Mouse (Mus musculus) bone marrow macrophage, adult 2 months (primary cell): Measurements from ENCODE around the gene Slc48a1. TPM values are rescaled to one million over a fixed set of nuclear protein-coding genes. Genes with fewer than 3 reads are reported as not detected.

Experiments
- H3K27ac ChIP-seq: 2 replicates; pipeline ENCODE4 v1.5.1; 2012; ENCODE audit warnings: low read depth, low read length; ENCODE audit not compliant: insufficient read depth
- H3K4me1 ChIP-seq: 2 replicates; pipeline ENCODE4 v1.6.1; 2012; ENCODE audit warnings: low read length; ENCODE audit not compliant: control insufficient read depth, insufficient read depth
- H3K4me3 ChIP-seq: 2 replicates; pipeline ENCODE4 v1.5.1; 2012; ENCODE audit warnings: mild to moderate bottlenecking, low read length, moderate library complexity; ENCODE audit not compliant: insufficient read depth
- CTCF ChIP-seq: IDR thresholded peaks from 2 replicates; pipeline ENCODE4 v1.5.1; 2012; ENCODE audit warnings: low read depth, mild to moderate bottlenecking, low read length, moderate library complexity
- POLR2A ChIP-seq: IDR thresholded peaks from 2 replicates; pipeline ENCODE4 v1.6.1; 2012; ENCODE audit warnings: mild to moderate bottlenecking, low read depth, low read length, borderline replicate concordance
- polyA plus RNA-seq: library from polyadenylated mRNA; stranded (reverse); fragments of >200 nt; gene quantifications from 2 replicates; pipeline ENCODE4 v1.2.4, GENCODE M21; 2012; ENCODE audit not compliant: missing spikeins, insufficient read depth, insufficient read length

Gene Slc48a1
- polyA plus RNA-seq, 1 experiment: 265 TPM

DNA sequence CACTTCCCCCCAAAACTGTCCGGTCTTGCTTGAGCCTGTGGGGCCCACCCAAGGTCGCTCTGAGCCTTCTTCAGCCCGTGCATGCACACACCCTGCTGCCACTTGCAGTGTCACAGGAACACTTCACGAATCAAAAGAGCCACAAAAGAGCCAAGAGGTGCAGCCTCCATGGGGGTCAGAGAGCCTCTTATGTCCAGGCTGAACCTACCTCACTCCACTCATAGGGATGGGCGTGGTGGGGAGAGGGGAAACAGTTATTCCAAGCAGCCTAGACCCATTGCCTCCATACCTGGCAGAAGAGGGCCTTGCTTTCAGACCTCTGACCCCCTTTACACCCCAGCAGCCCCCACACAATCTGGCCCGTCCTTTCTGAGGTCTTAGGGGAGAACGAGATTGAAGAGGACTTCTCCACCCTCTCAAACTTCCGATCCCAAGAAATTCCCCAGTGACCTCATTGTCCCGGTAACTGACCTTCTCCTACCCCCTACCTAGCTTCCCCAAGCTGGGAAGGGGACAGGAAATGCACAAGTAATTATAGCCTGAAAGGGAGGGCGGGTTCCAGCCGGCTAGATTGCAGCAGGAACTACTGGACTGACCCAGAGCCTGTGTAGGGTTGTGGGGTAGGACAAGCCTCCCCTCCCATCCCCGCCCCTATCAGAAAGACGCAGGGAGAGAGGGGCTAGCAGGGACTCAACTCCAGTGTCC lies 13.1 kb upstream of the Slc48a1 start:
- TF ChIP-seq CTCF (no peak), POLR2A (no peak)

DNA sequence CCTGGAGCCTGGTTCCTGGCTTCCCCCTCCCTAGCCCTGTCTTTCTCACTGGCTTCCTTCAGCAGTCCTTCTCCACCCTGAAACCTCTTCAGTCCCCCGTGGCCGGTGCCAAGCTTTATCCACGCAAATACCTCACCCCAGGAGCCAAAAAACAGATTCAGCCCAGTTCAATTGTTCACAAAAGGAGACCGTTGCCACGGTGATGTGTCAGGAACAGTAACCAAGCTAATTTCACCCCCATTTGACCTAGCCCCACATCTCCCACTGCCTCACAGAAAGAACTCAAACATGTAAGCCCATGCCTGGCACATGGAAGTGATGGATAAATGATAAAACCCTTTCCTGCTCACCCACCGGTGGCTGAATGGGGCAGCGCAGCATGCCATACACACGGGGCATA lies 12.1 kb upstream of the Slc48a1 start:
- no peak overlapping the region for H3K4me3 ChIP-seq

More for the DNA sequence above, 13.1 kb upstream of the Slc48a1 start:
- no peak overlapping the region for H3K27ac ChIP-seq
- H3K4me3 ChIP-seq: no peak overlapping the region
- H3K4me1 ChIP-seq: peaks cover 4% of the 10 kb centered on the region

DNA sequence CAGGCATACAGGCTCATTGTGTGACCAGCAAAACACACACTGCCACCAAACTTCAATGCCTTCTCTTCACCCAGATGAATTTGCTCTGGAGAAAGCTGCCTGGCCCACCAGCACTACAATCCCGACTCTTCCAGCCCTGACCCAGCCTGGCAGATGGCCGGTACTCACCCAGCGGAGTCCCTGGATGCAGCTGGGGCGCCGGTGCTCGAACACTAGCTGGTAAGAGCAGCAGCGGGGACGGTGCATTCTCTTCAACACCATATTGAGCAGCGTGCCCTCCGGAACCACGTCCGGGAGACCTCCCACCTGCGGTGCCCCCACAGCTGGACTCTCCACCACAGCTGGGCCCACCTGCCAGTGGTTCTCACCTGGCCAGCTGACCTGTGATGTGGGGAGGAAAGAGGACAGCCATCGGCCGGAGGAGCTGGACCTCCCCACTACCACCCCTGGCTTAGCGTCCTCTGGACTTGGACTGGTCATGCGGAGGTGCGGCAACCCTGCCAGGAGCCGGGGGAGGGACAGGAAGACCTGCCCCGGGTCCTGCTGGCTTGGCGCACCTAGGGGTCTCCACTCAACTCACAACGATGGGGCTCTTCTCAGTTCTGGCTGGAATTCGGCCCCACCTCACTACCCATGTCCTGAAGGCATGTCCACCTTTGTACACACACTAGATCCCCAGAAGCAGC lies 11.6 kb upstream of the Slc48a1 start:
- Histone ChIP-seq H3K4me3 (no peak overlapping the region), H3K27ac (no peak overlapping the region), H3K4me1 (no peaks in the 10 kb centered on the region)
- no peak for TF ChIP-seq CTCF
- no peak for TF ChIP-seq POLR2A

More for the DNA sequence above, 12.1 kb upstream of the Slc48a1 start:
- H3K27ac ChIP-seq: no peak overlapping the region
- TF ChIP-seq POLR2A: no peak
- no peak for TF ChIP-seq CTCF
- H3K4me1 ChIP-seq: no peaks in the 10 kb centered on the region

DNA sequence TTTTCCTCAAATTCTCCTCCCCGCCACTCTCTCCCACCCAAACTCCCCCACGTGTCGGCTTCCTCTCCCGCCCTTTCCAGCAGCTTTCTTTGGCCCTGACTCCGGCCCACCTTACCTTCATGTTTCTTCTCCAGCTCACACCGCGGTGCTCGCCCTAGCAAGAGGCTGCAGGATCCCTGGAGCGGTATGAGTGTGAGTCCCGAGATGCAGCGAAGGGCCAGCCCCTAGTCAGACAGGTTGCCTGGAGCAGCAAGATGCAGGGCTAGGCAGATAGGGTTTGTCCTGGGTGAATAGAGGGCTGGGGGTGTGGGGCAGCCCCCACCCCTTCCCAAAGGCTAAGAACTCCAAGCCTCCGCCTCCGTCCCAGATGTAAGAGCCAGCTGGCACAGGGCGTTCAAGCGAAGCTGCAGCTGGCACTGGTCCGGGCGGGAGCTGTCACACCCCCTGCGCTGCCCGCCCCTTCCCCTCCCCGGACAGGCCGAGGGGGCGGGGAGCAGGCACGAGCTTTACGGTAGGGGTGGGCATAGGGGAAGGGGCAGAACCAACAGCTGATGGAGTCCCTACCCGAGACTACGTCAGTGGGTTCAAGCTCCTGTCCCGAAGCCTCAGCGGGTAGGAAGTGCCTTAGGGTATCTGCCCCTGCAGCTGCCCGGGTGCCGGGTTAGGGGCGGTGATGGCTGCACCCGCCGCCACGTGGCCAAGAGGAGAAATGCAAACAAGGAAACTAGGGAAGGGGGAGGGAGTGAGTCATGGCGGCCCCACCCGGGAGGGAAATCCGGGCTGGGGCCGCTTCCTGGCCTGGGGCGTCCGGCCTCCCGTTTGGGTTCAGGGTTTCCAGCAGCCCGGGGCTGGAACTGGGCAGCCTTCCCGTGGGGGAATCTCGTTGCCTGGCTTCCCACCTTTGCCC lies 10.8 kb upstream of the Slc48a1 start, which contains the start of gene Rapgef3:
Gene Rapgef3 (minus strand): TSS at position 693 of the 907 bp plus-strand sequence.
- Histone ChIP-seq H3K27ac (no peak within 1 kb of the TSS), H3K4me3 (peak within 1 kb of the TSS; percentile 39), H3K4me1 (no peaks in the 10 kb centered on the region)
- TF ChIP-seq CTCF (peak; percentile 7; the same call in 1 of the 2 replicates), POLR2A (no peak)

DNA sequence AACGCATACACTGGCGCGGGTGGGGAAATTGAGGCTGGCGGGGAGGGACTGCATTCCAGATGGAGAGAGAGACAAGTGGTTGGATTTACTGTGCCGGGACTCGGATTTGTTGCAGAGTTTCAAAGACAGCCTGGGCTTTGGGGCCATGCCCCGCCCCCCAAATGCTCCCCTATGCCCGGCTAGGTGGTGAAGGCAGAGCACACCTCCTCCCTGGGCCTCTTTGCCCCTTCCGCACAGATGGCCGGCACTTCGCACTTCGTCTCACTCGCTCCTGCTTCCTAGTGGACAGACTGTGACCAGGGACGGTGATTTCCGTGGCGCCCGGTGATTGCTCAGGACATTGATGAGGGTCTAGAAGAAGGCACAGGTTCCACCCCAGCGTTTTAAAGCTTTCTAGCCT lies 10.1 kb upstream of the Slc48a1 start:
- H3K4me1 ChIP-seq: no peaks in the 10 kb centered on the region
- no peak overlapping the region for H3K27ac ChIP-seq

DNA sequence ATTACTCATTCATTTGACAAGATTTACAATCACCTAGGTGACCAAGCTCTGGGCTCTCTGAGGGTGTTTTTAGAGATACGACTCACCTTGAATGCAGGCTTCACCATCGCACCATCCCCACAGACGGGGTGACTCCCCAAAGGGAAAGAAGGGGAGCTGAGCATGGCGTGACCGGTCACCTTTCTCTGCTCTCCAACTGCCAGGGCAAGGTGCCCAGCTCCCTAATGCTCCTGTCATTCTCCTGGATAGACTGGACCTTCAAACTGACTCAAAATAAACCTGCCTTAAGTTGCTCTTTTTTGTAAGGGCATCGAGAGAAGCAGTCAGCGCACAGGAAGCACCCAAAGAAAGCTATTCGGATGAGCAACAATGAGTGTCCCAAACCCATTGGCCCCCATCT lies 8.0 kb upstream of the Slc48a1 start:
- Histone ChIP-seq H3K27ac (no peak overlapping the region), H3K4me1 (peaks cover 5% of the 10 kb centered on the region), H3K4me3 (no peak overlapping the region)
- TF ChIP-seq POLR2A: no peak
- TF ChIP-seq CTCF: no peak

More for the DNA sequence above, 10.1 kb upstream of the Slc48a1 start:
- H3K4me3 ChIP-seq: peak overlapping the region; percentile 39
- TF ChIP-seq POLR2A: no peak
- TF ChIP-seq CTCF: no peak

DNA sequence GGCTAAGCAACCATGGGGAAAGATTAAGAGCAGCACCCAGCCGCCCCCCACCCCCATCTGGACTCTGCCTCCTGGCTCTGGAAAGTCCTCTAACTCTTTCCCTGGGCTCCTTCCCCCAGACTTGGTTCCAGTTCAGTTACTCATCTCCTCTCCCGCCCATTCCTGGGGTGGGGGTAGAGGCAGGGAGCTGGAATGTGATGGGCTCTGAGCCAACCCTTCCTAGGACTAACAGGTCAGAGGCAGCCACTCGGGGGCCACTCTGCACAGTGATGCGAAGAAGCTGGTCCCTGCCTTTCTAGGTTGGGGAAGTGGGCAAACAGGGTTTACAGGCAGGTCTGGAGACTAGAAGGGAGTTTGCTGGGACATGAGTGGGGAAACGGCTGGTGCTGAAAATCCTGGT lies 5.2 kb upstream of the Slc48a1 start:
- no peak for TF ChIP-seq CTCF
- no peak for TF ChIP-seq POLR2A
- H3K4me3 ChIP-seq: no peak overlapping the region
- H3K27ac ChIP-seq: no peak overlapping the region
- H3K4me1 ChIP-seq: peaks cover 5% of the 10 kb centered on the region

DNA sequence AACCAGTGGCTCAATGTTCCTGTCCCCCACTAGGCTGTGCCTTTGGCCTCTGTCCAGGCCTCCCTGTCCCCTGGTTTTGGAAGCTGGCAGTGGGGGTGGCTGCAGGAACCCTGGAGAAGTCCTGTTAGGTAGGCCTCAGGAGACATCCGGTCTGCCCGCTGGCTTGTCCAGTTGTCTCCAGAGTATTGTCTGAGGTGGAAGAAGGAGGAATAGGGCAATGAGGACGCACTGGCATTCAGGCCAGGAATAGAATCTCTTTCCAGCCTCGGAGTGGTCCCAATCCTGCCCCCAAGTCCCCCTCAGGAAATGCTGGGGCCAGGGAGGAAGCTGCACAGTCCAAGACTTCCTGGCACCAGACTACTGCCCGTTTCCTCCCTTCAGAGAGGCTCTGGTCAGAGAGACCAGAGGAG lies 4.4 kb upstream of the Slc48a1 start:
- Histone ChIP-seq H3K4me1 (peaks cover 5% of the 10 kb centered on the region), H3K4me3 (no peak overlapping the region), H3K27ac (peak overlapping the region; percentile 26; the same call in 1 of the 2 replicates)
- TF ChIP-seq POLR2A (no peak), CTCF (no peak)

DNA sequence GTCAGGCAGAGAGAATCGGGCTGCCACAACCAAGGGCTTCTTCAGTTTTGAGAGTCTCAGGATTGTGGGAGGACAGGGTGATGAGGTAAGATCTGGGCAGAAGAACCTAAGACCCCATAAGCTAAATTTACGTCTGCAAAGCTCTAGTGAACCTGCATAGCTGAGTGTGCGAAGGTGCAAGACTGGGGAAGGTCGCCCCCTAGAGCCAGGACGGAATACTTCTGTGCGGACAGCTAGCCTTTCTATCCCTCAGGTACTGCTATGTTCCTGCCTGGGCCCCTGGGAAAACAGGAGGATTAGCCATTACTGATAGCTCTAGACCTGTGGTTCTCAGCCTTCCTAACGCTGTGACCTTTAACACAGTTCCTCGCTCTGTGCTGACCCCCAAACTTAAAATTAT lies 1.8 kb upstream of the Slc48a1 start:
- TF ChIP-seq POLR2A (no peak), CTCF (peak; percentile 62)
- H3K27ac ChIP-seq: no peak overlapping the region

More for the DNA sequence above, 1.8 kb upstream of the Slc48a1 start:
- peaks cover 5% of the 10 kb centered on the region for H3K4me1 ChIP-seq
- no peak overlapping the region for H3K4me3 ChIP-seq
